Mouse (Mus musculus): ENCODE results near the gene Sh3d19. TPM values are rescaled to one million over a fixed set of nuclear protein-coding genes. Genes with fewer than 3 reads are reported as not detected.

Gene Sh3d19
- 41.6 and 43.6 TPM in 2 replicates for polyA plus RNA-seq (2015; fragmentation: Nextera tagmentation; extraction: Ambion mirVana)

- Histone ChIP-seq H3K4me3 (replicated peaks) (peak within 1 kb of the TSS; percentile 75), H3K36me3 (no peaks in the 10 kb centered on the region), H3K9me3 (no peaks in the 10 kb centered on the region), H3K4me1 (replicated peaks) (peaks cover 13% of the 10 kb centered on the region; the same call in 1 of the 2 replicates), H3K4me2 (replicated peaks) (peak within 1 kb of the TSS; percentile 69), H3K27ac (peak within 1 kb of the TSS; percentile 96), H3K9ac (peak within 1 kb of the TSS; percentile 93), H3K27me3 (replicated peaks) (no peaks in the 10 kb centered on the region)
- under 1% methylated on average over 51 of the region's 73 CpGs for WGBS
- ATAC-seq: peak; percentile 94
Observed at GRCm38 (mm10) chr3:85970742-85971598, at the start of gene Sh3d19. TSS of gene Sh3d19 (plus strand) at chr3:85971109.

GRCm38 (mm10) chr3:85922331-85922730 is 48.6 kb upstream of the Sh3d19 start:
- H3K4me3 ChIP-seq (replicated peaks): no peak overlapping the region
- H3K9me3 ChIP-seq: no peaks in the 10 kb centered on the region
- no peak overlapping the region for H3K4me2 ChIP-seq (replicated peaks)
- no peak overlapping the region for H3K9ac ChIP-seq
- no peaks in the 10 kb centered on the region for H3K36me3 ChIP-seq
- H3K27ac ChIP-seq: no peak overlapping the region
- no peaks in the 10 kb centered on the region for H3K4me1 ChIP-seq (replicated peaks)
- H3K27me3 ChIP-seq (replicated peaks): no peaks in the 10 kb centered on the region
- WGBS: 68% methylated on average over 3 of the region's 3 CpGs
- ATAC-seq: no peak

- Histone ChIP-seq H3K9me3 (no peaks in the 10 kb centered on the region), H3K4me3 (replicated peaks) (no peak overlapping the region), H3K36me3 (no peaks in the 10 kb centered on the region), H3K4me2 (replicated peaks) (no peak overlapping the region), H3K27ac (no peak overlapping the region), H3K27me3 (replicated peaks) (no peaks in the 10 kb centered on the region), H3K4me1 (replicated peaks) (no peaks in the 10 kb centered on the region), H3K9ac (no peak overlapping the region)
- WGBS: 80% methylated on average over 8 of the region's 8 CpGs
- no peak for ATAC-seq
Observed at GRCm38 (mm10) chr3:85923343-85923742, 47.6 kb upstream of the Sh3d19 start.

GRCm38 (mm10) chr3:85923954-85924945 is 46.7 kb upstream of the Sh3d19 start:
- ATAC-seq: peak; percentile 72; the same call in 1 of the 2 replicates
- Histone ChIP-seq H3K27ac (no peak overlapping the region), H3K27me3 (replicated peaks) (no peaks in the 10 kb centered on the region), H3K4me3 (replicated peaks) (no peak overlapping the region), H3K9ac (no peak overlapping the region), H3K9me3 (no peaks in the 10 kb centered on the region), H3K36me3 (no peaks in the 10 kb centered on the region), H3K4me2 (replicated peaks) (no peak overlapping the region), H3K4me1 (replicated peaks) (no peaks in the 10 kb centered on the region)
- 39% methylated on average over 18 of the region's 18 CpGs for WGBS

- no peaks in the 10 kb centered on the region for H3K27me3 ChIP-seq (replicated peaks)
- H3K4me2 ChIP-seq (replicated peaks): no peak overlapping the region
- WGBS: 71% methylated on average over 9 of the region's 9 CpGs
- H3K36me3 ChIP-seq: no peaks in the 10 kb centered on the region
- no peak overlapping the region for H3K9ac ChIP-seq
- no peak overlapping the region for H3K4me3 ChIP-seq (replicated peaks)
- no peaks in the 10 kb centered on the region for H3K9me3 ChIP-seq
- H3K4me1 ChIP-seq (replicated peaks): no peaks in the 10 kb centered on the region
- no peak overlapping the region for H3K27ac ChIP-seq
- ATAC-seq: no peak
Observed at GRCm38 (mm10) chr3:85927296-85927695, 43.6 kb upstream of the Sh3d19 start.

GRCm38 (mm10) chr3:85928140-85928611 is 42.7 kb upstream of the Sh3d19 start:
- Histone ChIP-seq H3K27me3 (replicated peaks) (no peaks in the 10 kb centered on the region), H3K9ac (no peak overlapping the region), H3K9me3 (no peaks in the 10 kb centered on the region), H3K27ac (no peak overlapping the region), H3K4me1 (replicated peaks) (no peaks in the 10 kb centered on the region), H3K4me3 (replicated peaks) (no peak overlapping the region), H3K36me3 (no peaks in the 10 kb centered on the region), H3K4me2 (replicated peaks) (no peak overlapping the region)
- 82% methylated on average over 5 of the region's 5 CpGs for WGBS
- no peak for ATAC-seq

- WGBS: 85% methylated on average over 5 of the region's 5 CpGs
- Histone ChIP-seq H3K4me2 (replicated peaks) (no peak overlapping the region), H3K4me3 (replicated peaks) (no peak overlapping the region), H3K27me3 (replicated peaks) (no peaks in the 10 kb centered on the region), H3K9me3 (no peaks in the 10 kb centered on the region), H3K4me1 (replicated peaks) (no peaks in the 10 kb centered on the region), H3K27ac (no peak overlapping the region), H3K36me3 (no peaks in the 10 kb centered on the region), H3K9ac (no peak overlapping the region)
- ATAC-seq: no peak
Observed at GRCm38 (mm10) chr3:85929711-85930110, 41.2 kb upstream of the Sh3d19 start.

GRCm38 (mm10) chr3:85930671-85931255 is 40.1 kb upstream of the Sh3d19 start:
- 87% methylated on average over 11 of the region's 11 CpGs for WGBS
- Histone ChIP-seq H3K4me1 (replicated peaks) (no peaks in the 10 kb centered on the region), H3K9me3 (no peaks in the 10 kb centered on the region), H3K4me3 (replicated peaks) (no peak overlapping the region), H3K4me2 (replicated peaks) (no peak overlapping the region), H3K36me3 (no peaks in the 10 kb centered on the region), H3K27ac (no peak overlapping the region), H3K27me3 (replicated peaks) (no peaks in the 10 kb centered on the region), H3K9ac (no peak overlapping the region)
- ATAC-seq: no peak

GRCm38 (mm10) chr3:85931859-85932258 is 39.0 kb upstream of the Sh3d19 start:
- ATAC-seq: no peak
- Histone ChIP-seq H3K9me3 (no peaks in the 10 kb centered on the region), H3K27ac (no peak overlapping the region), H3K27me3 (replicated peaks) (no peaks in the 10 kb centered on the region), H3K4me3 (replicated peaks) (no peak overlapping the region), H3K9ac (no peak overlapping the region), H3K36me3 (no peaks in the 10 kb centered on the region), H3K4me1 (replicated peaks) (no peaks in the 10 kb centered on the region), H3K4me2 (replicated peaks) (no peak overlapping the region)
- WGBS: 65% methylated on average over 6 of the region's 6 CpGs

GRCm38 (mm10) chr3:85933586-85933985 is 37.3 kb upstream of the Sh3d19 start:
- ATAC-seq: no peak
- Histone ChIP-seq H3K4me2 (replicated peaks) (no peak overlapping the region), H3K27ac (no peak overlapping the region), H3K9ac (no peak overlapping the region), H3K4me1 (replicated peaks) (no peaks in the 10 kb centered on the region), H3K9me3 (no peaks in the 10 kb centered on the region), H3K4me3 (replicated peaks) (no peak overlapping the region), H3K36me3 (no peaks in the 10 kb centered on the region), H3K27me3 (replicated peaks) (no peaks in the 10 kb centered on the region)
- WGBS: 85% methylated on average over 5 of the region's 5 CpGs

GRCm38 (mm10) chr3:85950914-85951313 is 20.0 kb upstream of the Sh3d19 start:
- no peak overlapping the region for H3K9ac ChIP-seq
- no peaks in the 10 kb centered on the region for H3K27me3 ChIP-seq (replicated peaks)
- H3K4me1 ChIP-seq (replicated peaks): no peaks in the 10 kb centered on the region
- H3K4me3 ChIP-seq (replicated peaks): no peak overlapping the region
- H3K27ac ChIP-seq: no peak overlapping the region
- no peak overlapping the region for H3K4me2 ChIP-seq (replicated peaks)
- H3K9me3 ChIP-seq: no peaks in the 10 kb centered on the region
- H3K36me3 ChIP-seq: no peaks in the 10 kb centered on the region
- ATAC-seq: no peak
- 66% methylated on average over 4 of the region's 4 CpGs for WGBS
